Mouse (Mus musculus): ENCODE data around the gene Vwa5a.

Vwa5a gene

GRCm38 (mm10) chr9:38718102-38718501 is at the start of gene Vwa5a:
TSS of gene Vwa5a (plus strand) at chr9:38718268.
- DNase-seq, result peak; percentile 30

GRCm38 (mm10) chr9:38672887-38673286 is 45.2 kb upstream of the Vwa5a start:
- DNase-seq, result no peak

GRCm38 (mm10) chr9:38674501-38674900 is 43.6 kb upstream of the Vwa5a start, which contains the start of gene Olfr918:
TSS of gene Olfr918 (minus strand) at chr9:38674601.
- DNase-seq, result no peak

- DNase-seq, result no peak
Observed at GRCm38 (mm10) chr9:38718927-38719441, 916 bp downstream of the Vwa5a start.

- DNase-seq, result no peak
Observed at GRCm38 (mm10) chr9:38724044-38724443, 6.0 kb downstream of the Vwa5a start.

GRCm38 (mm10) chr9:38728218-38728617 is 10.2 kb downstream of the Vwa5a start:
- no peak for DNase-seq

GRCm38 (mm10) chr9:38741408-38741807 is 23.3 kb downstream of the Vwa5a start:
- DNase-seq, result no peak

- DNase-seq, result no peak
Observed at GRCm38 (mm10) chr9:38744619-38745315, 26.7 kb downstream of the Vwa5a start.

DNA sequence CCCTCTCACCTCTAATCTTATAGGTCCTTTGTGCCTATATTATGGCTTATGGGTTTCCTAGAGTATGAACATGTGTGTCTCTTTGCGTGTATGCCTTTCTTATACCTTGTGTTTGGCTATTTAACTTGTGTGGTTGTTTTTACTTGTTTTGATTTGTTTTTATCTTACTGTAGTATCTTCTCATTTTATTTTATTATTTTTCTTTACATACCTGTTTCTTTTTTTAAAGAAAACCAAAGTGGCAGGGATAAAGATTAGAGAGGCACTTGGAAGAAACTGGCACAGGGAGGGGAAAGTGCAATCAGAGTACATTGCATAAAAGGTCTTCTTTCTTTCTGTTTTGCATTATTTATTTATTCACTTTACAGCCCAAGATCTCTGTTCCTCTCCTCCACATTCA is 33.9 kb downstream of the Vwa5a start, which contains the start of gene Olfr920:
Gene Olfr920 (plus strand): TSS at position 301 of the 400 bp plus-strand sequence.
- no peak for DNase-seq

GRCm38 (mm10) chr9:38772768-38773167 is 54.7 kb downstream of the Vwa5a start, which contains the start of gene Olfr921:
TSS of gene Olfr921 (plus strand) at chr9:38773068.
- no peak for DNase-seq

- no peak for DNase-seq
Observed at GRCm38 (mm10) chr9:38792689-38793088, 74.6 kb downstream of the Vwa5a start.
